Mouse (Mus musculus) C2C12 (cell line): Measurements from ENCODE around the gene Aspn.
A peak's percentile ranks its signal among the peaks of the same experiment; 100 is the strongest.

ENCODE experiments used
- CEBPB ChIP-seq: IDR thresholded peaks from one replicate; pipeline ENCODE4 v1.6.1; 2011; ENCODE audit warnings: low read depth, mild to moderate bottlenecking, control low read depth, moderate library complexity
- CTCF ChIP-seq: IDR thresholded peaks from one replicate; pipeline ENCODE4 v1.5.1; 2011; ENCODE audit not compliant: control insufficient read depth, insufficient read depth, insufficient read length
- FOSL1 ChIP-seq: IDR thresholded peaks from one replicate; pipeline ENCODE4 v1.8.0; 2011; ENCODE audit warnings: mild to moderate bottlenecking, low read length; ENCODE audit not compliant: poor library complexity, insufficient read depth, severe bottlenecking
- MAX ChIP-seq: IDR thresholded peaks from one replicate; pipeline ENCODE4 v1.6.1; 2011; ENCODE audit warnings: mild to moderate bottlenecking, control low read depth
- MYOD1 ChIP-seq: IDR thresholded peaks from one replicate; pipeline ENCODE4 v1.6.1; 2011; ENCODE audit warnings: low read depth; ENCODE audit not compliant: control insufficient read depth, insufficient read length
- MYOG ChIP-seq: IDR thresholded peaks from one replicate; pipeline ENCODE4 v1.6.1; 2011; ENCODE audit not compliant: control insufficient read depth, insufficient read length; ENCODE audit errors: extremely low read depth
- USF1 ChIP-seq: IDR thresholded peaks from one replicate; pipeline ENCODE4 v1.6.1; 2011; ENCODE audit warnings: low read depth, mild to moderate bottlenecking, control low read depth, moderate library complexity

- TF ChIP-seq CTCF: no peak
- no peak for TF ChIP-seq MAX
- no peak for TF ChIP-seq USF1
- no peak for TF ChIP-seq MYOD1
- TF ChIP-seq CEBPB: no peak
- TF ChIP-seq MYOG: no peak
- peak; percentile 39 for TF ChIP-seq FOSL1
These were observed 5.4 kb downstream of the Aspn start for GRCm38 (mm10) chr13:49549616-49550015.
